Mouse (Mus musculus) urinary bladder, postnatal 25 days (tissue): Measurements from ENCODE around the gene Gm5129.
"Not testable (repeated sequence)": the region's sequence is repeated elsewhere in the genome, so short reads cannot be mapped to it uniquely, and the experiment has no call there.

Experiments
- DNase-seq: peaks from one replicate; pipeline ENCODE4 v3.0.0; 2022; ENCODE audit warnings: low spot score

The Gm5129 gene

GRCm38 (mm10) chr5:29735557-29736061 lies at the start of gene Gm5129, which contains the start of gene Dnajb6:
TSS of gene Gm5129 (minus strand) at chr5:29735936.
TSS of gene Dnajb6 (plus strand) at chr5:29735688.
- DNase-seq: peak; percentile 98

- not testable (repeated sequence) for DNase-seq
These were observed 49.2 kb upstream of the Gm5129 start for GRCm38 (mm10) chr5:29784906-29785305.

GRCm38 (mm10) chr5:29782261-29782660 lies 46.5 kb upstream of the Gm5129 start:
- DNase-seq: no peak

GRCm38 (mm10) chr5:29779733-29780132 lies 44.0 kb upstream of the Gm5129 start:
- DNase-seq: not testable (repeated sequence)

GRCm38 (mm10) chr5:29778029-29778428 lies 42.3 kb upstream of the Gm5129 start:
- DNase-seq: no peak

GRCm38 (mm10) chr5:29775437-29775836 lies 39.7 kb upstream of the Gm5129 start:
- no peak for DNase-seq

- DNase-seq: no peak
These were observed 37.9 kb upstream of the Gm5129 start for GRCm38 (mm10) chr5:29773460-29774150.

- no peak for DNase-seq
These were observed 37.1 kb upstream of the Gm5129 start for GRCm38 (mm10) chr5:29772651-29773330.

GRCm38 (mm10) chr5:29772038-29772437 lies 36.3 kb upstream of the Gm5129 start:
- no peak for DNase-seq

GRCm38 (mm10) chr5:29770935-29771334 lies 35.2 kb upstream of the Gm5129 start:
- no peak for DNase-seq

- no peak for DNase-seq
These were observed 23.6 kb upstream of the Gm5129 start for GRCm38 (mm10) chr5:29759318-29759717.

GRCm38 (mm10) chr5:29752894-29753293 lies 17.2 kb upstream of the Gm5129 start:
- DNase-seq: no peak

- no peak for DNase-seq
These were observed 15.6 kb upstream of the Gm5129 start for GRCm38 (mm10) chr5:29751306-29751705.

GRCm38 (mm10) chr5:29747661-29748060 lies 11.9 kb upstream of the Gm5129 start:
- no peak for DNase-seq

GRCm38 (mm10) chr5:29741093-29741492 lies 5.4 kb upstream of the Gm5129 start:
- no peak for DNase-seq

- no peak for DNase-seq
These were observed 4.9 kb upstream of the Gm5129 start for GRCm38 (mm10) chr5:29740651-29741050.

GRCm38 (mm10) chr5:29738076-29738475 lies 2.3 kb upstream of the Gm5129 start:
- DNase-seq: no peak

- DNase-seq: no peak
These were observed 1.7 kb upstream of the Gm5129 start for GRCm38 (mm10) chr5:29737471-29737870.

- DNase-seq: no peak
These were observed 1.2 kb upstream of the Gm5129 start for GRCm38 (mm10) chr5:29736942-29737341.

- no peak for DNase-seq
These were observed 551 bp upstream of the Gm5129 start for GRCm38 (mm10) chr5:29736073-29736900.

- DNase-seq: no peak
These were observed 765 bp downstream of the Gm5129 start for GRCm38 (mm10) chr5:29734831-29735510.

- not testable (repeated sequence) for DNase-seq
These were observed 9.7 kb downstream of the Gm5129 start for GRCm38 (mm10) chr5:29726070-29726469.
